Mouse (Mus musculus) macrophage (primary cell): ENCODE results near the gene Heatr9. TPM values are rescaled to one million over a fixed set of nuclear protein-coding genes. Genes with fewer than 3 reads are reported as not detected.
"Not testable (repeated sequence)": the region's sequence is repeated elsewhere in the genome, so short reads cannot be mapped to it uniquely, and the experiment has no call there.

Experiments
- H3K27ac ChIP-seq: fragments of 350-480 bp; formaldehyde crosslinking; 2 replicates; pipeline ENCODE4 v1.9.0; 2021
- H3K36me3 ChIP-seq: fragments of 350-480 bp; formaldehyde crosslinking; 2 replicates; pipeline ENCODE4 v1.9.0; 2021; ENCODE audit errors: inconsistent target
- H3K4me3 ChIP-seq: fragments of 350-480 bp; formaldehyde crosslinking; 2 replicates; pipeline ENCODE4 v1.9.0; 2021; ENCODE audit errors: inconsistent target
- H3K79me2 ChIP-seq: fragments of 350-480 bp; formaldehyde crosslinking; 2 replicates; pipeline ENCODE4 v1.9.0; 2021; ENCODE audit errors: inconsistent target
- WGBS: methylation state at CpG from one replicate; pipeline ENCODE4 v1.1.7; 2026; ENCODE audit warnings: inconsistent platforms; ENCODE audit not compliant: missing documents; 5-methylcytosine and 5-hydroxymethylcytosine counted together
- polyA plus RNA-seq: library from polyadenylated mRNA; stranded (reverse); fragments of 250-400 nt; gene quantifications from 3 replicates; pipeline ENCODE4 v1.2.4, GENCODE M21; 2018; ENCODE audit warnings: inconsistent platforms
- total RNA-seq, 78 experiments: library from RNA; depleted of rRNA; stranded (reverse); fragments of 250-400 nt; gene quantifications; 1 replicate in 9 of 78; 2 replicates in 24 of 78; 3 replicates in 43 of 78; 4 replicates in 2 of 78; pipeline ENCODE4 v1.2.4; 2018; ENCODE audit warnings: inconsistent platforms in 56 of 78

Gene Heatr9
- 10 to 100 TPM in 13 of 26 experiments, 1 to 10 TPM in 4, under 1 TPM in 2, not detected in 7; 0.46 to 47.2 (median 24.0) TPM for total RNA-seq (2018; cell fraction: chromatin; rRNA removed)
- 1 to 10 TPM in 13 of 26 experiments, under 1 TPM in 9, not detected in 4; 0.06 to 7.3 (median 3.8) TPM for total RNA-seq (2018; cell fraction: cytosol; rRNA removed)
- total RNA-seq (2018; cell fraction: nucleus; rRNA removed) = 10 to 100 TPM in 11 of 26 experiments, 1 to 10 TPM in 7, under 1 TPM in 2, not detected in 6; 0.30 to 52.8 (median 16.6) TPM
- polyA plus RNA-seq = 0.34 TPM in 1 of 3 replicates, not detected in the others

GRCm38 (mm10) chr11:83522075-83522474 lies at the start of gene Heatr9:
Gene Heatr9 (minus strand): TSS chr11:83522175.
- H3K4me3 ChIP-seq = no peak within 1 kb of the TSS
- 94% methylated on average over 3 of the region's 3 CpGs for WGBS
- no peak within 1 kb of the TSS for H3K27ac ChIP-seq
- no peaks in the 10 kb centered on the region for H3K79me2 ChIP-seq
- H3K36me3 ChIP-seq = no peaks in the 10 kb centered on the region

GRCm38 (mm10) chr11:83570189-83570588 lies 48.2 kb upstream of the Heatr9 start:
- Histone ChIP-seq H3K79me2 (peaks cover 9% of the 10 kb centered on the region), H3K4me3 (no peak overlapping the region)
- WGBS = 13% methylated on average over 2 of the region's 2 CpGs

GRCm38 (mm10) chr11:83569249-83569648 lies 47.3 kb upstream of the Heatr9 start:
- WGBS = 51% methylated on average over 7 of the region's 7 CpGs
- H3K27ac ChIP-seq = no peak overlapping the region
- 0 out of 2 replicates have a peak, but pooled peaks cover 8% of the 10 kb centered on the region for H3K36me3 ChIP-seq
- no peaks in the 10 kb centered on the region for H3K79me2 ChIP-seq
- H3K4me3 ChIP-seq = no peak overlapping the region

More at GRCm38 (mm10) chr11:83570189-83570588, 48.2 kb upstream of the Heatr9 start:
- Histone ChIP-seq H3K27ac (0 out of 2 replicates have a peak overlapping the region, but pooled peaks have one; percentile 12), H3K36me3 (0 out of 2 replicates have a peak, but pooled peaks cover 8% of the 10 kb centered on the region)

GRCm38 (mm10) chr11:83568786-83569185 lies 46.8 kb upstream of the Heatr9 start:
- no peaks in the 10 kb centered on the region for H3K79me2 ChIP-seq
- H3K4me3 ChIP-seq = no peak overlapping the region
- H3K27ac ChIP-seq = no peak overlapping the region
- 0 out of 2 replicates have a peak, but pooled peaks cover 6% of the 10 kb centered on the region for H3K36me3 ChIP-seq
- WGBS = 53% methylated on average over 3 of the region's 3 CpGs

- Histone ChIP-seq H3K79me2 (no peaks in the 10 kb centered on the region), H3K36me3 (no peaks in the 10 kb centered on the region), H3K4me3 (no peak overlapping the region), H3K27ac (no peak overlapping the region)
- 91% methylated on average over 9 of the region's 9 CpGs for WGBS
Observed at GRCm38 (mm10) chr11:83568061-83568460, 46.1 kb upstream of the Heatr9 start.

GRCm38 (mm10) chr11:83567311-83567710 lies 45.3 kb upstream of the Heatr9 start:
- no peak overlapping the region for H3K4me3 ChIP-seq
- no peak overlapping the region for H3K27ac ChIP-seq
- WGBS = 96% methylated on average over 7 of the region's 7 CpGs
- H3K36me3 ChIP-seq = no peaks in the 10 kb centered on the region
- H3K79me2 ChIP-seq = no peaks in the 10 kb centered on the region

- Histone ChIP-seq H3K4me3 (no peak overlapping the region), H3K27ac (no peak overlapping the region), H3K36me3 (no peaks in the 10 kb centered on the region), H3K79me2 (no peaks in the 10 kb centered on the region)
Observed at GRCm38 (mm10) chr11:83566617-83567016, 44.6 kb upstream of the Heatr9 start.

GRCm38 (mm10) chr11:83563754-83564153 lies 41.8 kb upstream of the Heatr9 start:
- Histone ChIP-seq H3K4me3 (no peak overlapping the region), H3K36me3 (no peaks in the 10 kb centered on the region), H3K79me2 (no peaks in the 10 kb centered on the region), H3K27ac (no peak overlapping the region)
- WGBS = 82% methylated on average over 2 of the region's 2 CpGs

- 70% methylated on average over 6 of the region's 6 CpGs for WGBS
- Histone ChIP-seq H3K27ac (no peak overlapping the region), H3K36me3 (no peaks in the 10 kb centered on the region)
Observed at GRCm38 (mm10) chr11:83562311-83562887, 40.4 kb upstream of the Heatr9 start.

GRCm38 (mm10) chr11:83560405-83560804 lies 38.4 kb upstream of the Heatr9 start:
- Histone ChIP-seq H3K4me3 (no peak overlapping the region), H3K36me3 (no peaks in the 10 kb centered on the region), H3K27ac (peak overlapping the region; percentile 21; the same call in 1 of the 2 replicates), H3K79me2 (no peaks in the 10 kb centered on the region)
- WGBS = 21% methylated on average over 6 of the region's 6 CpGs

More at GRCm38 (mm10) chr11:83562311-83562887, 40.4 kb upstream of the Heatr9 start:
- Histone ChIP-seq H3K79me2 (no peaks in the 10 kb centered on the region), H3K4me3 (no peak overlapping the region)

GRCm38 (mm10) chr11:83557074-83557473 lies 35.1 kb upstream of the Heatr9 start:
- Histone ChIP-seq H3K79me2 (no peaks in the 10 kb centered on the region), H3K27ac (no peak overlapping the region), H3K4me3 (no peak overlapping the region), H3K36me3 (no peaks in the 10 kb centered on the region)
- WGBS = 88% methylated on average over 10 of the region's 10 CpGs

GRCm38 (mm10) chr11:83556085-83556781 lies 34.3 kb upstream of the Heatr9 start:
- H3K27ac ChIP-seq = no peak overlapping the region
- no peaks in the 10 kb centered on the region for H3K36me3 ChIP-seq
- no peak overlapping the region for H3K4me3 ChIP-seq
- H3K79me2 ChIP-seq = no peaks in the 10 kb centered on the region
- 34% methylated on average over 8 of the region's 8 CpGs for WGBS

GRCm38 (mm10) chr11:83551668-83552067 lies 29.7 kb upstream of the Heatr9 start:
- no peaks in the 10 kb centered on the region for H3K36me3 ChIP-seq
- no peaks in the 10 kb centered on the region for H3K79me2 ChIP-seq
- WGBS = 84% methylated on average over 5 of the region's 5 CpGs
- no peak overlapping the region for H3K27ac ChIP-seq
- H3K4me3 ChIP-seq = no peak overlapping the region

GRCm38 (mm10) chr11:83551037-83551436 lies 29.1 kb upstream of the Heatr9 start:
- whole genome bisulfite sequencing = 11% methylated on average over 1 of the region's 7 CpGs
- H3K27ac ChIP-seq, H3K79me2 ChIP-seq, H3K36me3 ChIP-seq, H3K4me3 ChIP-seq: not testable (repeated sequence)

- no peak overlapping the region for H3K27ac ChIP-seq
- no peaks in the 10 kb centered on the region for H3K79me2 ChIP-seq
- 6% methylated on average over 5 of the region's 5 CpGs for WGBS
- H3K4me3 ChIP-seq = no peak overlapping the region
- no peaks in the 10 kb centered on the region for H3K36me3 ChIP-seq
Observed at GRCm38 (mm10) chr11:83550186-83550632, 28.2 kb upstream of the Heatr9 start.
